Mouse (Mus musculus): ENCODE measurements at regions not wholly inside any gene's neighbourhood (a gene's known extent, or its start where the extent isn't known, plus 50 kb on each side); places are given as distances from the start of the nearest gene placed in this dataset.

- DNase-seq (ENCODE audit: low spot score in 2 of 2), result no peak
Measured at GRCm38 (mm10) chr1:61135597-61136545, 158.1 kb downstream of the Icos start.

- DNase-seq (ENCODE audit: low spot score in 2 of 2), result no peak
Measured at GRCm38 (mm10) chr1:61137210-61137885, 159.6 kb downstream of the Icos start.

GRCm38 (mm10) chr1:61137954-61138353 lies 160.2 kb downstream of the Icos start:
- DNase-seq (ENCODE audit: low spot score in 2 of 2), result no peak

DNA sequence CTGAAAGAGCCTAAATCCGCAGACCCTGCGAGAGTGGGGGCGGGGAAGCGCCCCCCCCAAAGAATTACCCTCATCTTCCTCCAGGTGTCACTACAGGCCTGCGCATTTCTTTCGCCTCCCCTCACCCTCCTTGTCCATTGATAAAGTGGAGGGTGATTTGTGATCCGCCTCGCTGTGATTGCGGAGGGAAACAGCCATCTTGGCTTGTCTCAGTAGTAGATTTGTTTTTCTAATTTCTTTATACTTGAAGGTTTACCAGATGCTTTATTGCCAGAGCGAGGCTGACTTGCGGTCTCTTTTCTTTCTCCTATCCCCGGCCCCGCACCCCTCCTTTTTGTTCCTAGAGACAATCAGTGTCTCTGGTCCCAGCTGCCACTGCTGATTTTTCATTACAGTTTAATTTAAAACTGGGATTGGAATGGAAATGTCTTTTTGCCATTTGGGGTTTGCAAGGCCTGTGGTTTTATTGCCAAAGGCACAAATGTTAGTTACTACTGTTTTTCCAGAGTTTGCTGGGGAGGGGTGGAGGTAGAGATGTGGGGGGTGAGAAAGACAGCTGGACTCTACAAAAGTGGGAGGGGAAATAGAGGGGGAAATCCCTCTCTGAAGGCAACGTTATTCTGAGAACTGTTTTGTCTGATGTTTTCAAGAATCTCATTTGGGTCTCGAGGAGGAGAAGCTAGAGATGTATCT lies 161.7 kb downstream of the Icos start:
- peak; percentile 38 to 59 for DNase-seq (ENCODE audit: low spot score in 2 of 2)

GRCm38 (mm10) chr1:61139984-61140648 lies 162.4 kb downstream of the Icos start:
- no peak for DNase-seq (ENCODE audit: low spot score in 2 of 2)

GRCm38 (mm10) chr1:61140870-61141591 lies 163.3 kb downstream of the Icos start:
- DNase-seq (ENCODE audit: low spot score in 2 of 2), result no peak

GRCm38 (mm10) chr1:61141592-61141930 lies 163.8 kb downstream of the Icos start:
- DNase-seq (ENCODE audit: low spot score in 2 of 2), result no peak

- DNase-seq (ENCODE audit: low spot score in 2 of 2), result no peak
Measured at GRCm38 (mm10) chr1:61141952-61142351, 164.2 kb downstream of the Icos start.

DNA sequence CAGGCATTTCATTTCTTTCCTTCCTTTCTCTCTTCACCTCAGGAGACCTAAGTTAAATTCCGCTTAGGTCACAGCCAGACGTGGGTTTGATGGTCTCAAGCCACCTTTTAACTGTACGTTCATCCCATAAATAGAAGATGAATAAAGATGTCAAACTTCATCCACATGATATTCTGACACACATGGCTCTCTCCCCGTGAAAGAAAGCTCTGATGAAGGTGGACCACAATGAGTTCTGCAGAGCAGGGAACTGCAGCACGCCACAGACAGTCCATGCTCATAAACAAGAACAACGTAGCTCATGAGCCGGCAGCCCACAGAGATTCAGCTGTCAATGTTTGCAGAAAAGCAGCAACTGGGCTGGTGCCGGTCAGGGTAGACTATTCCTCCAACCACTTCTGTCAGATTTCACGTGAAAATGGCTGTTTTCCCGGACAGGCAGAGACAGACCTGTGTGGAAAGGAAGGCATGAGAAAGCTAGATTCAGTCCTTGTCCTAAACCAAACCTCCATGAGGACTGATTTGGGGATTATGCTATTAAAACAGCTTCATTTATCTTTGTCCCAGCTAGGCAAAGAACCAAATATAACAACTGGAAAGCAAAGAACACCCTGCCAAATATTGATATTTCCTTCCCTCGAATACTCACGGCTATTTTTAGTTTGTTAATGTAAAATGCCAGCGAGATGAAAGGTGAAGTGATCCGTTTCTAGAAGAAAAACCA lies 165.5 kb downstream of the Icos start:
- DNase-seq (ENCODE audit: low spot score in 2 of 2), result no peak

DNA sequence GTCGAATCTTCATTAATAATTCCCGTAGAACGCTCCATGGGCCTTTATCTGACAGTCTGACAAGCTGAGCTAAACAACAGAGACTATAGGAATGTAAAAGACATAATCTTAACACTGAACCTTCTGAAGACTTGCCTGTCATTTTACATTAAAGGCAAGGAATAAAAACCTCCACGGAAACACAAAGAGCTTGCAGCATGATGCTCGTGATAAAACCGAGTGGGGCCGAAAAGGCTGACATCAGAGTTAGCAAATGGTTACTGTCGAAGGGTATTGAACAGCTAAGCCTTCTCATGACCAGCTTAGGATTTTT lies 166.0 kb downstream of the Icos start:
- no peak for DNase-seq (ENCODE audit: low spot score in 2 of 2)

- DNase-seq (ENCODE audit: low spot score in 2 of 2), result no peak
Measured at GRCm38 (mm10) chr1:61145013-61145412, 167.3 kb downstream of the Icos start.

DNA sequence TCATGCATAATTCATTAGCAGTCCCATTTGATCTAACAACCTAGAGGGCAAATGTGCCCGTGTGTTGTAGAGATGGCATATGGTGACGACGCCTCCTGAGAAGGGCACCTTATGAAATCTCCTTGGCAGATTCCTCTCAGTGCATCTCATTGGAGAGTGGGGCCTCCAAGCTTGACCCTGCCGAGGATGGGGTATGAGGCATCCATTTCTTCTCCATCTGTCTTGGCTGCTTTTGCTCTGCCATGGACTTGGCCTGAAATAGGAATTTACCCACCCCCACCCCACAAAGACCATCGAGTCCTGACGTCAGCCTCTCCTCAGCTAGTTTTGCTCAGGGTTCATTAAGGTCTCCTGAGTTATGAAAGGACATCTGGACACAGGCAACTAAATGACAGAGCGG lies 167.8 kb downstream of the Icos start:
- no peak for DNase-seq (ENCODE audit: low spot score in 2 of 2)

DNA sequence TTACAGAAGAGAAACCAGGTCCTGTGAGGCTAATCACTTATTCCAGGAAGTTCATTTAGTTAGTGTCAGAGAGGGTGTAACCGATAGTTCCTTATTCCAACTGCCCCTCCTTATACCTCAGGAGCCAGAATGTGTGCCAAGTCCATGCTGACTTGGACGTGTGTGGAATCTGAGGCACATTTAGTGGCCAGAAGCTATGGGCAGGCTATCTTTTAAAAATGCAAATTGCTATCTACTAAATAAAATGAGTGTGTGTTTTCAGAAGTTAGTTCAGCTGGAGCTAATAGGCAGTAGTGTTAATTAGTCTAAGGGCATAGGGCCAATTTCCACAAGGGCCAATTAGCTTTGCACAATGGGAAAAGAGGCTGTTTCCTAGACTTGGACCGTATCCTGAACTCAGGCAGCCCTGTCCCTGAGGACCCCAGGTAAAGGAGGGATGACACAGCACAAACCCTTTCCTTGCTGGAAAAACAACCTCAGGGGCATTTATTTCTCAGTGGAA lies 168.5 kb downstream of the Icos start:
- no peak for DNase-seq (ENCODE audit: low spot score in 2 of 2)

- DNase-seq (ENCODE audit: low spot score in 2 of 2), result no peak
Measured at GRCm38 (mm10) chr1:61151742-61152141, 174.0 kb downstream of the Icos start.

- no peak for DNase-seq (ENCODE audit: low spot score in 2 of 2)
Measured at GRCm38 (mm10) chr1:61152157-61152556, 174.4 kb downstream of the Icos start.

DNA sequence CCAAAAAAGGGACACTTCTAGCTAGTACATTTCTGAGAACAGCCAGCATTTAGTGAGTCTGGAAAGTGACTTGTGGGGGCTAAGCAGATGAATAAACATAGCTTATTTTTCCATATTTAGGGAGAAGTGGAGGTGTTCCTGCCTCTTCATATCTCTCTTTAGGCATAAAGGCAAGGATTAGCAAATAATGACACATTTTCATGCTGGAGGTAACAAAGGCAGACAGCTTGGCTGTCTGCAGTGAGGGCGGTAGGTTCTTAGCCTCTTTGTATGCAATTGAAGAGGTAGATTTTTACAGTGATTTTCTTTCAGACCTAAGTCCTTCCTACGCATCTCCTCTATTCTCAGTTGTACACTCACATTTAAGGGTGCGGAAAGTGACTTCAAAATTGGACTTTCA lies 176.5 kb downstream of the Icos start:
- DNase-seq (ENCODE audit: low spot score in 2 of 2), result peak; percentile 24 to 43

DNA sequence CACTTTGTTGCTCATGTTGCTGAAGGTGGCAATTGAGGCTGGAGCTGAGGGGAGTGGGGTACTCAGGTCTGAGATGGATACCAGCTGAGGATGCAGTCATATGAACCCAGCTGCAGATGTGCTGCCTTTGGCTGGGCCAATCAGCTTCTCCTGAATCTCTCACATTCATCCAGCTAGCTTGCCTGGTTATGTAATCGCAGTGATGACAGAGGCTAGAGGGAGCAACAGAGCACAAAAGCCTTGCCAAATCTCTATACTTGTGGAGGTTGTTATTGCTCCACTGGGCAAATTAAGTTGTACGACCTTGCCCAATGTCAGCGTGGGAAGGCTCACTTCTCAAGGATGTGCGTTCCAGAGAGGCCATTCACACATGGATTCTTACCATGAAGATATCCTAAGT lies 179.5 kb downstream of the Icos start:
- DNase-seq (ENCODE audit: low spot score in 2 of 2), result no peak

DNA sequence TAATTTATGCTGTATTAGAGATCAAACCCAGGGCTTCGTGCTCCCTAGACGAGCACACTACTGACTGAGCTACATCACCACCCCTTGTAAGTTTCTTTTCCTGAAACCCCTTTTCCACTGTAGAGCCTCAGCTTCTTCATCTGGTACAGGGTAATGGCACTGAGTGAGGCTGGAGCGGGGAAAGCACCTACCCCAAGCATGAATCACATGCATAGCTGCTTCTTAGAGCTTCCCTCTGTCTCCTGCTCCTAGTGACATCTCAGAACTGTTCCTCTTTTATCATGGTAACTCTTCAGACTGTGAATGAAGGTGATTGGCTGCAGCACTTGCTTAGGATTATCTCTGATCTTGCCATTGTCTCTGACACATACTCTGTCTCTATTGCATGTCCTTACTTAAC lies 182.8 kb downstream of the Icos start:
- no peak for DNase-seq (ENCODE audit: low spot score in 2 of 2)

DNA sequence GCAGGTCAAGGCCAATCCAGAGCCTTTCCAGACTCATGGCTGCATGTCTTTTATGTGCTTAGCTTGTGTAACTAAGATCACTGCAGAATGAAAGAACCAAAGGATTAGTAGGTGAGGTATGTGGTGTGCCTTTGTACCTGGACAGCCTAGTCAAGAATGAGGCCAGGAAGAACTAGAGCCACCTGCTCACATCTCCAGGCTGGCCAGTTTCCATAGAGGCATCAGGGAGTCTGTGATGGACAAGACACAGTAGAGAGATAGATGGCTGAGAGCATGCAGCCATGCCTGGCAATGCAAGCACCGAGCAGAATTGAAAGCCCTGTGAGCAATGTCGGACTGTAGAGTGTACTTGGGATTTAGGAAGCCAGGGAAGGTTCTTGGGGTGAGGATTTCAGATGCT lies 186.5 kb downstream of the Icos start:
- no peak for DNase-seq (ENCODE audit: low spot score in 2 of 2)

DNA sequence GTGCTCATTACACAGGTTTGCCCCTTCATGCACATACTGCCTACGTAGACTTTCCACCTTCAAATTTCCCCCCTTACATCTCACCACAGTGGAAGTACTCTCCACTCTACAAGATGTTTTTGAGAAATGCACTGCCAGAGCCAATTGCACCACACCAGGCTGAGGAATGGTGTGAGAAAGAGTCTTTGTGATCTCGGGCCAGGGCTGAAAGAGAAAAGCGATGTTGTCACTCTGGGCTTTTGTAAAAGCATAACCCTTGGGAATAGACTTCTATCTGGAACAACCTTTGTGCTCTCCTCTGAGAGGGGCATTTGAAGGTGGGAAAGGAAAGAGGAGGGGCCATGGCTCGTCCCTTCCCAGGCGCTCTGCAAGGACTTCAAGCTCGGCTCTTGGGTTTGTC lies 194.2 kb downstream of the Icos start:
- no peak for DNase-seq (ENCODE audit: low spot score in 2 of 2)

DNA sequence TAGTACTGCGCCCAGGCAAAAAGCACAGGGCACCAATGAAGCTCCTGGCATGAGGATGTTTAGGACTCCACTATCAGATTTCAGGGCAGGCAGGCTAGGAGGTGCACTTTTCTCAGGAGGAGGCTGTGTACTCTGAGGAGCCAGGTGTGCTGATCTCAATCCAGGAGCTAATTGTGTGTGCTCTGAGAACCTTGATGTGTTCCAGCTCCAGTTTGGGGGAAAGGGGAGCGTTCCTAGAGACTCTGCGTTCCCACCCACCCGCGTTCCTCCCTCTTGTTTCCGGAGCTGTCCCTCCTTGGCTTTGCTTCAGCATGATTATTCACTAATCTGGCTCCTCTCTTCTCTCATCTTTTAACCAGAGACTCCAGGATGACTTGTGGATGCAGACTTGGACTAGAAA lies 195.2 kb downstream of the Icos start:
- DNase-seq (ENCODE audit: low spot score in 2 of 2), result no peak

Measured in right cerebral cortex, adult 2 months (tissue).